Mouse (Mus musculus) heart, embryonic 14.5 days (tissue): ENCODE measurements around the gene Asb18. TPM values are rescaled to one million over a fixed set of nuclear protein-coding genes. Genes with fewer than 3 reads are reported as not detected.

Experiments
- ATAC-seq: fragments of 200-750 bp; cut with Nextera tagmentation; 2 replicates; pipeline ENCODE4 v1.8.0; 2017; ENCODE audit warnings: low read depth, moderate TSS enrichment; ENCODE audit not compliant: insufficient number of reproducible peaks, insufficient read depth, low FRiP score
- H3K27ac ChIP-seq, 2 experiments: fragments of 200-500 bp in 1 of 2; fragments of 300-500 bp in 1 of 2; sonication (generic) in 1 of 2; replicated peaks in 1 of 2; 2 replicates each; pipeline ENCODE4 v1.5.1; 2012 to 2014; ENCODE audit warnings: low read depth in 2 of 2, low read length in 2 of 2, control low read depth in 1 of 2, mild to moderate bottlenecking in 1 of 2, mixed read lengths in 1 of 2; ENCODE audit not compliant: control insufficient read depth in 1 of 2, insufficient read depth in 1 of 2
- H3K27me3 ChIP-seq: fragments of 300-500 bp; sonication (generic); 2 replicates; pipeline ENCODE4 v1.6.1; 2014; ENCODE audit warnings: mild to moderate bottlenecking, low read length, control low read depth; ENCODE audit not compliant: control insufficient read depth, insufficient read depth
- H3K36me3 ChIP-seq: fragments of 300-500 bp; sonication (generic); 2 replicates; pipeline ENCODE4 v1.6.1; 2014; ENCODE audit warnings: mild to moderate bottlenecking, control low read depth, low read length, mixed read lengths; ENCODE audit not compliant: control insufficient read depth, insufficient read depth
- H3K4me1 ChIP-seq, 2 experiments: fragments of 200-500 bp in 1 of 2; fragments of 300-500 bp in 1 of 2; sonication (generic) in 1 of 2; 2 replicates each; pipeline ENCODE4 v1.6.1; 2012 to 2014; ENCODE audit warnings: low read length in 2 of 2, control low read depth in 1 of 2, mixed read lengths in 1 of 2; ENCODE audit not compliant: control insufficient read depth in 2 of 2, insufficient read depth in 2 of 2
- H3K4me2 ChIP-seq: fragments of 300-500 bp; sonication (generic); 2 replicates; pipeline ENCODE4 v1.6.1; 2014; ENCODE audit warnings: mild to moderate bottlenecking, low read length
- H3K4me3 ChIP-seq, 2 experiments: fragments of 200-500 bp in 1 of 2; fragments of 300-500 bp in 1 of 2; sonication (generic) in 1 of 2; 2 replicates each; pipeline ENCODE4 v1.5.1; 2012 to 2014; ENCODE audit warnings: low read length in 2 of 2, mild to moderate bottlenecking in 2 of 2, control low read depth in 1 of 2, low read depth in 1 of 2, moderate library complexity in 1 of 2; ENCODE audit not compliant: control insufficient read depth in 1 of 2, insufficient read depth in 1 of 2
- H3K9ac ChIP-seq: fragments of 300-500 bp; sonication (generic); 2 replicates; pipeline ENCODE4 v1.6.1; 2014; ENCODE audit warnings: mild to moderate bottlenecking, low read length
- H3K9me3 ChIP-seq: fragments of 300-500 bp; sonication (generic); 2 replicates; pipeline ENCODE4 v1.6.1; 2016; ENCODE audit warnings: low read length, control low read depth; ENCODE audit not compliant: control insufficient read depth
- WGBS: fragments of 180-500 bp; shearing (Covaris S2); extraction: QIAGEN DNeasy Blood & Tissue Kit; methylation state at CpG from one replicate; pipeline ENCODE4 v1.1.7; 2014; 5-methylcytosine and 5-hydroxymethylcytosine counted together
- polyA plus RNA-seq: library from polyadenylated mRNA; unstranded; fragments of >200 nt; fragmentation: Nextera tagmentation; extraction: Ambion mirVana; gene quantifications from 2 replicates; pipeline ENCODE4 v1.2.1, GENCODE M21; 2014

Gene Asb18
- polyA plus RNA-seq, 1 experiment from 2014 or later = 1.0 TPM

DNA sequence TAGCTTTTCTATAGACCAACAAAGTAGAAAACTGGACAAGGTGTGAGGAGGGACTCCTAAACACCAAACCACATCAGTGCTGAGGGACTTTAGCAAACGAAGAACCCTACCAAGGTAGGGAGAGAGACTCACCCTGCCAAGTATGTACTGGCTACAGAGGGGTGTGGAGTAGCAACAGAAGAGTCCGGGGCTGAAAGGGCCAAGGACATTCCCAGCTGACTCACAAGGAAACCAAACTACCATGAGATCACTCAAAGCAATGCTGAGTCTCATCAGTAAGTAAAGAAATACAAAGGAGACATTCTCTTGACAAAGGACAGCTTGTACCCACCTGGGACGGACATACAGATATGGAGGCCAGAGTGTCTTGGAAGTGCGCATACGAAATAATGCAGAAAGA, 5.9 kb upstream of the Asb18 start:
- 80% methylated on average over 5 of the region's 5 CpGs for WGBS
- H3K27ac ChIP-seq = no peak overlapping the region
- no peak overlapping the region for H3K9ac ChIP-seq
- ATAC-seq = no peak
- no peaks in the 10 kb centered on the region for H3K4me1 ChIP-seq
- no peaks in the 10 kb centered on the region for H3K36me3 ChIP-seq
- no peaks in the 10 kb centered on the region for H3K9me3 ChIP-seq
- H3K4me2 ChIP-seq = no peak overlapping the region
- H3K27me3 ChIP-seq = no peaks in the 10 kb centered on the region
- H3K4me3 ChIP-seq = no peak overlapping the region

GRCm38 (mm10) chr1:90018071-90018470, 3.6 kb upstream of the Asb18 start:
- WGBS = 59% methylated on average over 6 of the region's 6 CpGs
- ATAC-seq = no peak
- Histone ChIP-seq H3K27ac (no peak overlapping the region), H3K9ac (no peak overlapping the region), H3K9me3 (peaks cover 4% of the 10 kb centered on the region; the same call in 1 of the 2 replicates), H3K4me1 (0 out of 4 replicates have a peak, but pooled peaks cover 0 to 3% of the 10 kb centered on the region in 2 experiments), H3K36me3 (no peaks in the 10 kb centered on the region), H3K4me3 (no peak overlapping the region), H3K4me2 (no peak overlapping the region), H3K27me3 (no peaks in the 10 kb centered on the region)

GRCm38 (mm10) chr1:90013273-90013672, 1.2 kb downstream of the Asb18 start:
- no peaks in the 10 kb centered on the region for H3K36me3 ChIP-seq
- peaks cover 4% of the 10 kb centered on the region; the same call in 1 of the 2 replicates for H3K9me3 ChIP-seq
- 85% methylated on average over 5 of the region's 5 CpGs for WGBS
- H3K9ac ChIP-seq = no peak overlapping the region
- no peaks in the 10 kb centered on the region for H3K27me3 ChIP-seq
- no peak overlapping the region for H3K27ac ChIP-seq
- H3K4me3 ChIP-seq = no peak overlapping the region
- no peak overlapping the region for H3K4me2 ChIP-seq
- 0 out of 4 replicates have a peak, but pooled peaks cover 0 to 3% of the 10 kb centered on the region in 2 experiments for H3K4me1 ChIP-seq
- ATAC-seq = no peak

DNA sequence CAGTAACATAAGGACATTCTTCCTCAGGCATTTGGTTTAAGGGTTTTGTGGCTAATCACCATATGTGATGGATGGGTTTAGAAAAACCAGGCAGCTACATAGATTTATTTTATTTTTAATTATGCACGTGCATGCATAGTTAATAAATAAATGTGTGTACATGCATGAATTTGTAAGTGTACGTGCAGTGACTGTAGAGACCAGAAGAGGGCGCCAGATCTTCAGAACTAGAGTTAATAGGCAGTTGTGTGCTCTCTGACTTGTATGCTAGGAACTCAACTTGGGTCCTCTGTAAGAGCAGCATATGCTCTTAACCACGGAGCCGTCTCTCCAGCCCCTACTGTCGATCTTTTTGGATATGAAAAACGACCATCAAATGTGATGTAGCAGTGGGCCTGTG, 1.6 kb downstream of the Asb18 start:
- H3K4me2 ChIP-seq = no peak overlapping the region
- no peak overlapping the region for H3K27ac ChIP-seq
- no peak overlapping the region for H3K9ac ChIP-seq
- WGBS = 62% methylated on average over 7 of the region's 7 CpGs
- 0 out of 4 replicates have a peak, but pooled peaks cover 0 to 3% of the 10 kb centered on the region in 2 experiments for H3K4me1 ChIP-seq
- peaks cover 4% of the 10 kb centered on the region; the same call in 1 of the 2 replicates for H3K9me3 ChIP-seq
- H3K36me3 ChIP-seq = no peaks in the 10 kb centered on the region
- no peak overlapping the region for H3K4me3 ChIP-seq
- ATAC-seq = no peak
- H3K27me3 ChIP-seq = no peaks in the 10 kb centered on the region

GRCm38 (mm10) chr1:90012168-90012567, 2.3 kb downstream of the Asb18 start:
- 0 out of 4 replicates have a peak, but pooled peaks cover 0 to 3% of the 10 kb centered on the region in 2 experiments for H3K4me1 ChIP-seq
- H3K27ac ChIP-seq = no peak overlapping the region
- WGBS = 76% methylated on average over 3 of the region's 3 CpGs
- peaks cover 4% of the 10 kb centered on the region; the same call in 1 of the 2 replicates for H3K9me3 ChIP-seq
- H3K4me2 ChIP-seq = no peak overlapping the region
- H3K4me3 ChIP-seq = no peak overlapping the region
- H3K27me3 ChIP-seq = no peaks in the 10 kb centered on the region
- H3K9ac ChIP-seq = no peak overlapping the region
- H3K36me3 ChIP-seq = no peaks in the 10 kb centered on the region
- no peak for ATAC-seq

DNA sequence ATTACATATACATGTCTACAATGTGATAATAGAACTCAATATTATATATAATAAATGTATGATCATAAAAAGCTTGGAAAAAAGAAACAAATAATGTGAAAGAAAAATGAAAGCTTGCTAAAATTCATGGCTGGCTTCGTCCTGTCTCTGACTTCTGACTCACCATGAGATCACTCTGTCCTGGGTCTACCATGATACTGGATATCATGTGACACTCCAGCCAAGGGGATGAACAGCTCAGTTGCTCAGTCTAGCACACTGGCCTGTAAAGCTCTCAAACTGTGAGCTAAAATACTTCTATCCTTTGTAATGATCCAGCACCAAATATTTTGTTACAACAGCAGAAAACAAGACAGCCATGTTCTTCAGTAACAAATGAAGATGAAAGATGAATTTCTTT, 4.4 kb downstream of the Asb18 start:
- H3K4me3 ChIP-seq = no peak overlapping the region
- no peak overlapping the region for H3K4me2 ChIP-seq
- no peak overlapping the region for H3K9ac ChIP-seq
- no peak for ATAC-seq
- WGBS = 91% methylated on average over 1 of the region's 1 CpGs
- no peaks in the 10 kb centered on the region for H3K27me3 ChIP-seq
- H3K27ac ChIP-seq = no peak overlapping the region
- H3K9me3 ChIP-seq = peaks cover 4% of the 10 kb centered on the region; the same call in 1 of the 2 replicates
- H3K4me1 ChIP-seq = 0 out of 4 replicates have a peak, but pooled peaks cover 0 to 3% of the 10 kb centered on the region in 2 experiments
- no peaks in the 10 kb centered on the region for H3K36me3 ChIP-seq

DNA sequence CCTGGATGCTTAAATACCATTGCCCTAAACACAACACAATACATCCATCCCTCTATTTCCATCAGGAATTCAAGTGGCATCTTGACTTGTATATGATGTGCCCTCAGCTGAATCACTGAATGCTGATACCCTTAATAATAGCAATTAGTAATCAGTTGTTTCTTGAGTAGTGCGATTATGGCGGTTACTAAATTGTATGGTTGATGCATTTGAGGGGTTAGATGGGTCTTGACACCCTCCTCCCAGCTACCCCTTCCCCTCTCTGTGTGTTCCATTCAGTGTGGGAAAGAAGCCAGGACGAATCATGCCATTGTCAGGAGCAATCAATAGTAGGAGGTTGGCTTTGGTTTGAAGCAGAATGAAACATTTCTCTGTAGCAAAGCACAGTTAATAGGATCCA, 5.3 kb downstream of the Asb18 start:
- Histone ChIP-seq H3K27me3 (no peaks in the 10 kb centered on the region), H3K9me3 (peaks cover 4% of the 10 kb centered on the region; the same call in 1 of the 2 replicates), H3K4me2 (no peak overlapping the region), H3K9ac (no peak overlapping the region), H3K4me1 (no peaks in the 10 kb centered on the region), H3K36me3 (no peaks in the 10 kb centered on the region), H3K27ac (no peak overlapping the region), H3K4me3 (no peak overlapping the region)
- ATAC-seq = no peak
- 86% methylated on average over 3 of the region's 3 CpGs for WGBS

DNA sequence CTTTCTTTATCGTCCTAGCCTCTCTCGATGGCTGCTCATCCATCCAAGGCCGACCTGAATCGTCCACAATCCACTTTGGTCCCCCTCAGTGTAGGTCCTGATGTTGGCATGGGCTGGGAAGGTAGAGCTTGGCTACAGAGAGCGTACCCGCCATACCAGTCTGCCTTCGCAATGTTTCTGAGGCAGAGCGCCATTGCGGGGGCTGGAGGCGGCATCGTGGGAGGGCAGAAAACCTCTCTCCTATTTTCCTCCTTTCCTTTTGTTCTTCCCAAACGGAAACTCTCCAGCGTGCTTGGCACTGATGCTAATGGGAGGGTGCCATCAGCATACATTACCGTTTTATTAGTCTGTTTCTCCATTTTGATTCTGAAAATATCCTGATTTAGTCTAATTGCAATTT, 7.8 kb downstream of the Asb18 start:
- ATAC-seq = no peak
- H3K36me3 ChIP-seq = no peaks in the 10 kb centered on the region
- H3K27me3 ChIP-seq = no peaks in the 10 kb centered on the region
- no peak overlapping the region for H3K4me3 ChIP-seq
- peaks cover 0 to 3% of the 10 kb centered on the region in 2 experiments; a peak in 1 of 4 replicates for H3K4me1 ChIP-seq
- H3K9me3 ChIP-seq = no peaks in the 10 kb centered on the region
- no peak overlapping the region for H3K9ac ChIP-seq
- H3K4me2 ChIP-seq = no peak overlapping the region
- no peak overlapping the region for H3K27ac ChIP-seq
- WGBS = 77% methylated on average over 14 of the region's 14 CpGs
